Mouse (Mus musculus): ENCODE results near the gene Gipc2.
A peak's percentile ranks its signal among the peaks of the same experiment; 100 is the strongest.

Gene Gipc2

DNA sequence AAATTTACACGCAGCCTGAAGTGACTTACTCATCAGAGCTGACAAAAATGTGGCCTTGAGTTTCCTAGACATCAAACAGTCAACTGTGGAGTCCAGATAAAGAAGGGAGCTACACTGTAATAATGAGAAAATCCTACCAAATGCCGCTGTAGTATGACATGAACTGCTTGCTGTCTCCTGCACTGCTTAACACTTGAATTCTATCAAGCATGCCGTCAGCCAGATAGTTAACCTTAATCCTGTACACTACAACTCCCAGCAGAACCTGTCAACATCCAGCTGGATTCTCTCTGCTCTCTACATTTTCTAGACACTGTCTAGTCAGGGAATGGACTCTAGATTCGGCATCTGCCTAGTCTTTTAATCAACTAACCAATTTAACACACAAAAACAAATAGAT, 23.3 kb upstream of the Gipc2 start:
- DNase-seq, result peak; percentile 89

DNA sequence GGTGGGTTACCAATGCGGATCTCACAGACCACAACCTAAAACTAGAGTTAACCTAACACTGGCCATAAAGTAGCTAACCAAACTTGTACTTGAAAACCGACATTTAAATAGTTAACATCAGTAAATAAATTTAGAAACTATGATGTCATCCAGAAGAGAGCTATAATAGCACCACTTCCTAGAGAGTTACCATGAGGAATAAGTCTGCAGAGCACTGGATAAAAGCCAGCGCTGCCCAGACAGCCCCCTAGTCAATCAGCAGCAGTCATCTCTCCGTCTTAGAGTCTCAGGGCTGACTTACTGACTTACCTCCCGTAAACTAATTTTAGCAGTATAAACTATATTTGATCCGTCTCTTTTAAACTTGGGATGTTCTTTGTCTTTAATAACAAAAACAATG, 20.1 kb upstream of the Gipc2 start:
- DNase-seq, result peak; percentile 89

DNA sequence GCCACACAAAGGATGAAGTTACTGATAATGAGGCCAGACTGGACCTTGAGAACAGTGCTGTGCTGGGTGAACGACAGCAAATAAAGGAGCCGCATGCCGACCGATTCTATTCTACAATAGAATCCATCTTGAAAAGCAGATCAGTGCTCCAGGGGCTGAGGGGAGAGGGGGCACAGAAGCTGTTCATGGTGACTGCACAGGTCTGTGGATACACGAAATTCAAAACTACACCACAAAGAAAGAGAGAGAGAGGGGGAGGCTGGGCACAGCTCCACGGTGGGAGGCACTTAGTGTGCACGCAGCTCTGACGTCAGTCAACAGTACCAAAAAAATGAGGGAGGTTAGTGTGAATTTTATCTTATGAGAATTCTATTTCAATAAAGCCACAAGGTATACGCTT, 17.5 kb upstream of the Gipc2 start:
- peak; percentile 76 for DNase-seq

DNA sequence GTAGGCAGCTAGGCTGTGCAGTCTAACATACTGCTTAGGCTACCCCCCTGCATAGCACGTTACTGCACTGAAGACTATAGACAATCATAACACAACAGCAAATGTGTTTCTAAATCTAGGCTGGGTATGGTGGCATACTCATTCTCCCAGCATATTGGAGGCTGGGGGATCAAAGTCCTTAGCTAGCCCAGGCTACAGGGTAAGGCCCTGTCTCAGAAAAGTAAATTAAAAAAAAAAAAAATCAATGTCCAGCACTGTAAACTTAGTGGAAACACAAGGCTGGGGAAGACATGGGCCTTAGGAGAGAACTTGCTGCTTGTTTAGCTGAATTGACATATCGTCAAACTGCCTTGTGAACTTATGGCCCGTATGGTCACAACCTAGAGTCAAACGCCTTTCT, 14.6 kb upstream of the Gipc2 start:
- peak; percentile 35 for DNase-seq

DNA sequence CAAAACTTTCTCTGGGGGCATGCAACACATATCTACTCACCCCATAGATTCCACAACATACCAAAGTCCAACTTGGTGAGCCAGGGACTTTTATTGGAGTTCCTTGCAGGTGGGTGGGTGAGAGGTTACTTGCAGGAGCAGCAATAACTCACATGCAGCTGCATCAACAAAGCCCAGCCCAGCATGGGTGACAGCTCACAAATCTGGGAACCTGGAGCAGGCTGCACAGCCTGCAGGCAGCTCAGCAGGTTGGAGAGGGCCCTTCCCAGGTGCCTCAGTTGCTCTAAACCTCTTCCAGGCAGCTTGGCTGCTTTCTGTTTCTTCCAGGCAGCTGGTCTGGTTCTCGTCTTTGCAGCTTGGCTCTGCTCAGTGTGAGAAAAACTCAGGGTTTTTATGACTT, 13.3 kb upstream of the Gipc2 start:
- peak; percentile 84 for DNase-seq

DNA sequence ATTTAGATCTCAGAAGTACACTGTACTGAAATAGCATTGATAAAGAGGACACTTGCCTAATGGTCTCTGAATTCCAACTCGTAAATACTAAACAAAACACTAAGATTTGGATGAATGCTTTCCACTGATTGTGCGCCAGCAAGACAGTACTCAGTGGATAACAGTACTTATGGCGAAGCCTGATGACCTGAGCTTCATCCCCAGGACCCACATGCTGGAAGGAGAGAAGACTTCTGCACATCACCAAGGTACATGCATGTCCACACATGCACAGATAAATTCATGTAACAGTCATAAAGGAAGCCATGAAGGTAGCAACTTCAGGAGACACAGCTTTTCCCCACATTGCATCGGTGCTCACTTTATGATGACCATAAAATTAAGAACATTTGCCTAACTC, 12.8 kb upstream of the Gipc2 start:
- peak; percentile 61 for DNase-seq

DNA sequence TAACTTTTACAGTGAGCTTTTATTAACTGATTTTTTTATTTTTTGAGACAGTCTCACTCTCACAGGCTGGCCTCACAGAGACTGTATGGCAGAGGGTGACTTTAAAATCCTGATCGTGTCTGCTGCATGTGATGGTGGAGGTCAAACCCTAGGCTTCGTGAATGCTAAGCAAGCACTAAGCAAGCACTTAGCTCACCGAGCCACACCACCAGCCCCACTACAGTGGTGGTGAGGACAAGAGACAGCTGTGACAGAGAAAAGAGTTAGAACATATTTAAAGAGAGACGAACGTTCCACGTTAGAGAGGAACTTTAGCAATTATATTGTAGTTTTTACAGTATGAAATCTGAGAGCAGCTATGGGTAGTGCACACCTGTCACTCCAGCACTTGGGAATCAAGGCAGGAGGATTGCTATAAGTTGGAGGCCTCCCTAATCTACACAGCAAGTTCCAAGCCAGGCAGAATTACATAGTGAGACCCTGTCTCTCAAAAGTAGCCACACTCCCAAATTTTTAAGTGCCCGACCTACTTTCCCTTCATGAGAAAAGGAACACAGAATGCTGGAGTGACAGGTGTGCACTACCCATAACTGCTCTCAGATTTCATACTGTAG, 6.4 kb upstream of the Gipc2 start:
- DNase-seq, result peak; percentile 82

DNA sequence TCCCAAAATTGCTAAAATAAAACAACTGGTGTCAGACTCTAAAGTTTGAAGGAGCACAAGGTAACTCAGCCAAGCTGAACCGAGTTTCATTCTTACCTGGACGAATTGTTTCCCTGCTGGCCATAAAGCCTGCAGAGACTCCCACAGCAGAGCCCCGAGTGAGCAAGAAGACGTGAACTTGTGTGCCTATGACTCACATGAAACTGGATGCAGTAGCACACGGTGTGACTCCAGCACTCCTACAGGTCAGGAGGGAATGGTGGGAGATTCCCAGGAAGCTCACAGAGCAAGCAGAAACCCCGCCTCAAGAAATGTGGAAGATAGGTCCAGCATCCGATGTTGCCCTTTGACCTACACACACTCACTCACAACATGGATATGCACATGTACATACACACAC, 5.8 kb upstream of the Gipc2 start:
- peak; percentile 61 for DNase-seq

DNA sequence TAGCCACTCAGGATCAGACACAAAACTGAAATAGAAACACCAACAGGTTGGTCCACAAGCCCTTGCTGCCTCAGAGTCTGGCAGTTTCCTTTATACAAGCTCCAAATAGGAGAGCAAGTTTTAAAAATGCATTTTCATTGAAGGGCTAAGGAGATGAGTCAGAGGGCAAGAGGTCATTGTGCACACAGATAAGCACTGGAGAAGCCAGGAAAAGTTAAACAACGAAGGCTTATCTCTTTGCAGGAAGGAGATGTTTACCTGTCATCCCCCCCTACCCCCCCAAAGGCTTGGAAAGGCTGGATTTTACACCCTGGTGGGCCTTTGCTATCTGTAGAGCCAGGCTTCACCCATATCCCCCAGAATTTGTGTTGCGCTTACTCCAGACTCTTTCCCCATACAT, 5.2 kb upstream of the Gipc2 start:
- peak; percentile 58 for DNase-seq

DNA sequence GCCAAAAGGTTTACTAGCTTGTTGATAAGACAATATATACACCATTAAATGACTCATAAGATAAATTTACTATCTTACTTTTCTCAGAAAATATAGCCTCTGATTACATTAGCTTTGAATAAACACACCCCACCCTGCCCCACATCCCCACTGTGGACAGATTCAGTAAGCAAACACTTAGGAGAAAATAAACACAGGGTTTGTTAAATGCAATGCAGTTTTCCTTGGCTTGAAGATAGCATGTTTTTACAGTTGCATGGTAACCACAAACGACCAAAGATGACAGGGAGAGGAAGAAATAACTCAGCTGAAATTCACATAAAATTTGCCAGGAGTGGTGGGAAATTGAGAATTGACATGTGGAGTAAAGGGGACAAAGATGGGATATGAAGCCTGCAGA, 4.4 kb upstream of the Gipc2 start:
- DNase-seq, result peak; percentile 12

DNA sequence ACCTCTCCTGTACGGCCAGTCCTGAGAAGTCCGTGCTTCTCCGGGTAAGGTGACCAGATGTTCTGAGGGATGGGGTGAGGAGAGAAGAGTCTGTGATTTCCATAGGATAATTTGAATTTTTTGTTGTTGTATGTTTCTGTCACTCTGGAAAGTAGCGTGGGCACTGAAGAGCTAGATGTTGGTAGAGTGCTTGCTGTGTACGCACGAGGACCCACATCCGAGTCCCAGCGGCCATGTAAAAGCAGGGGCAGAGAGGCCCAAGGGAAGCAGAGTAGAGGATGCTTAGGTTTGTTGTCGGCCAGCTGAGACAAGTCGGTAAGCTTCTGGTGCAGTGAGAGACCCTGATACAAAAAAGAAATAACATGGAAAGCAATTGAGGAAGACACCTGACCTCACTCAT, 2.0 kb upstream of the Gipc2 start:
- peak; percentile 59 for DNase-seq

DNA sequence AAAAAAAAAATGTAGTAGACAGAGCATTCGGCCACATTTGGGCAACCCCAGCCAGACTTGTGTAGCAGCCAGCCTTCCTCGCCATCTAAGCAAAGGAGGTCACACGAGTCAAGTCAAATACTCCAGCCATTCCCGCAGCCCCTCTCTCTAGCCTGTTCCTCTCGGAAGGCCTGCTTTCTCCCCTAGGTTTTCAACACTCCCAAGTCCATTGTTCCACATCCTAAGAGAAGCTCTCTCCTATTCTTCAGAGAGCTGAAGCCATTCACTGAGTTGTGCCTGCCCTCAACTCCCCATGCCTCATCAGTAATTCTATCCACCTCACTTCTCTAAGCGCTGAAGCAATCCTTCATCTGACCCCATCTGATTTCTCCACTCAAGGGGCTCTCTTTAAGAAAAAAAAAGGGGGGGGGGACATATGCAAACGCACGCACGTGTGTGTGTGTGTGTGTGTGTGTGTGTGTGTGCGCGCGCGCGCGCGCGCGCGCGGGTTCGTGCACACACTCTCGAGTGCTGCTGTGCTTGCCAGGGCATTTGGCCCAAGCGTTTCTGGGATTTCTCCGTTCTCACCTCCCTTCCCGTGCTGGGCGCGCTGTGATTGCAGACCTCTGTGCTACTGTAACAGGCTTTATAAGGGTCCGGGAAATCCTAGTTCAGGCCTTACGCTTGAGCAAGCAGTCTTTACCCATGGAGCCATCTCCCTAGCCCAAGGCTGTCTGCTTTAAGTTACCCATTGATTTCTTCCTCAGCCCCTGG, 845 bp upstream of the Gipc2 start:
- DNase-seq, result peak; percentile 87

DNA sequence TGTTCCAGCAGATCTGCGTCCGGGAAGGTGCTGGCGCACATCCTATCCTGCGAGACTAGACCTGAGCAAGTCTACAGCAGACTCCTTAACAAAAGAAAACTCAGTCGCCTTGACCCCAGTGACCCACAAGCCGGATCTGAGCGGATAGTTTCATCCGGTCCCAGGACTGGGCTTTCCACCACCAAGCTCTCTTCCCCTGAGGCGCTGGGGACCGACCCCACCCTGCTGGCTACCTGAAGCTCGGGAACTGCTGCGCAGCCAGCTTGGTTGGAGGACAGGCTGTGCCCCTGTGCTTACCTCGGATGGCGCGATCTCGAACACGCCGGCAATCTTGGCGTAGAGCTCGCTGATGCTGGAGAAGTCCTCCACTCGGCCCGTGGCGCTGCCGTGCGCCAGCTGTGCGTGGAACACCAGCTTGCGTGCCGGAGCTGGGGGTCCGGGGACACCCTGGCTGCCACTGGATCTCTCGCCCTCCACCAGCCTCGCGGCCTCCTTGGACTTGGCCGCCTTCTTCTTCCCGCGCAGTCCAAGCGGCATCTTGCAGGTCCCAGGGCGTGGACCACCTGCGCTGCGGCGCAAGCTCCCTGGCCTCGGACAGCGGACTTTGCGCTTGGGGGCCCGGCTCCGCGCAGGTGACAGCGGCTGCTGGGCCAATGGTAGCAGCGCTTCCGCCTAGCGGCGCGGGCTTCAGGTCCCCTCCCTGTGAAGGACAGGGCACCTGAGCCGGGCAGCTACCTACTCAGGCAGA, 505 bp downstream of the Gipc2 start:
- peak; percentile 97 for DNase-seq

DNA sequence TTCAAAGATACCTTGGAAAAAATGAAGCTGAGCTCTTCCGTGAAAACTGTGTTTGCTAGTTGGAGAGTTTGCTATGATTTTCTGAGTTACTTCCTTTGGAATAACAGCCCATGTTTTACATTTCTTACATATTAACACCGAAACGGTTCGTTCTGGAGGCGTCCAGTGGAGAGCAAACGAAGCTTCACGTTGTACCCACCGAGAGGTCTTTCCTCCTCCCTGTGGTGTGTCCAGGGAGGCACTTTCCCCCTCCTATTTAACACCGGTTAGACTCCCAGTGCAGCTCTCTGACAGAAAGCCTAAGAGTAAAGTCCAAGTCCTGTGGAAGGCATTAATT, 1.0 kb downstream of the Gipc2 start:
- no peak for DNase-seq

DNA sequence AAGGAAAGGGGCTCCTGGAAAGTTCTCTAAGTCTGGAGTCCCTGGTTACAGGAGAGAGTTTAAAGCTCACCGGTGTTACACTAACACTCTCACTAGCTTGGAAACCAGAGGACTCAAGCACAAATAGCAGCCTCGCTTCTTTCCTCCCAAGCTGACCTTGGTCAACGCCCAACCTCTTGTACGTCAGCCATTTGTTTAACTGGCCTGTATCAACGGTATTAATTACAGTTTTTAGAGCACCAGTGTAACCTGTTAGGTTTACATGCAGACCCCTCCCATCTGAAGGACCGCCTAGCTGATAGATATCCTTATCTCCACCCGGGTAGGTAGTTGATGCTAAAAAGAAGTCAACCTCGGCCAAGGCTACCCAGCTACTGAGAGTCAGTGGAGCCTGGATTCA, 2.7 kb downstream of the Gipc2 start:
- DNase-seq, result peak; percentile 70

DNA sequence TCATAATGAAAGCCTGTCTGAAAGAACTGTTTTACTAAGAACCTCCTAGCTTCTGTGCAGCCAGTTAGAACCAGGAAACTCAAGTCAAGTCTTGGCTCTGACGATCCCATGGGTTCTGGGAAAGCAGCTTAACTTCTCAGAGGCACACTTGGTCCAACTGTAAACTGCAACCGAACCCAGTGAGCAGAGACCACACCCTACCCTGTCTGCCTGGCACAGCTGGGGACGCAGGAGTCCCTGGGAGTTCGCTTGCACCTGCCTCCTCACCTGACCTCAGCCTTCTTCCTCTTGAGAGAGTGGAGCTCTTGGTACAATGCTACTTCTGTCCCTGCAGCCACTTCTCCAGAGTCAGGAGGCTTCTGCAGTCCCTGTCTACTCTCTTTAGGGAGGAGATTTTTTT, 5.4 kb downstream of the Gipc2 start:
- DNase-seq, result peak; percentile 50

DNA sequence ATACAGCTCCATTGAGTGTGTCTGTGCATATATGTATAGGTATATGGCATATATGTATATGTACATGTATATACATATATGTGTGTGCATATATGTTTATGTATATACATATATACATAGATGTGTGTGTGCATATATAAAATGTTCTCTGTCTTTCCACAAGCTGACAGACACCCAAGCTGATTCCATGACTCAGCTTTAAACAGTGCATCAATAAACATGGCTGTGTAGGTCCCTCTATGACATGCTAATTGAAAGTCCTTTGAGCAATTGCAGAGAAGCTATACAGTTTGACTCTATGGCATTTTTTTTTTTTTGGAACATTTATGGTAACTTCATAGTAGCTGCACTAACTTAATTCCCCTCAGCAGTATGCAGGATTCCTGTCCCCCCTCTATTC, 6.7 kb downstream of the Gipc2 start:
- peak; percentile 40 for DNase-seq

DNA sequence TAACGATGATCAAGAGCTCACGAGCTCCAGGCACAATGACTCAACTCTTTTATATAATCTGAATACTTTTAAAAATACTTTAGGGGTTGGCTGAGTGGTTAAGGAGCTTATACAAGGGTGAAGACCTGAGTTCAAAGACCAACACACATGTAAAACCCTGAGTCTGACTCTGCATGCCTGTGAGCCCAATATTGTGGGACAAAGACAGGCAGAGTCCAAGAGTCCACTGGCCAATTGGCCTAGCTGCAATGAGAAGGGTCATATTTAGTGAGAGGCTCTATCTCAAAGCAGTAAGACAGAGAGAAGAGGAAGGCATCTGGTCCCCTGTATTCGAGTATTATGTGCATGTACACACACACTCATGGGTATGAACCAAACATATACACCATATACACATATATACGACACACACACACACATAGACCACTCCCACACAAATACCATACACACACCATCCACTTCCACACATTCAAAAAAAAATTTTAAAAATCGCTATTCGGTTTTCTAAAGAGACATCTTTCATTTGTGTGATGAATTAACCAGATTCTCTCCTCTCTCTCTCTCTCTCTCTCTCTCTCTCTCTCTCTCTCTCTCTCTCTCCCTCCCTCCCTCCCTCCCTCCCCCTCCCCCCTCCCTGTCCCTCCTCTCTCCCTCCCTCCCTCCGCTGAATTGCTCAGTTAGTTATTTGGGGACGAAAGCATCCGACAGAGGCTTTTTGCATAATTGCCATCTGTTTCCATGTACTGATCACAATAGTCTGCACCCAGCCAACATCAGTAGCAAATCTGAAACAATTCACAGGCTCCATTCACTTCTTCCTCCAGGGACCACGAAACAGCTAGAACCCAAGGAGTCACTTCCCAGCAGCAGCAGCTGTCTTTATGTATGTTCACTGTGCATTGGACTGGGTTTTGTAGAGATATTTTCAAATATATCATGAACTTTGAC, 7.4 kb downstream of the Gipc2 start:
- peak; percentile 81 for DNase-seq

DNA sequence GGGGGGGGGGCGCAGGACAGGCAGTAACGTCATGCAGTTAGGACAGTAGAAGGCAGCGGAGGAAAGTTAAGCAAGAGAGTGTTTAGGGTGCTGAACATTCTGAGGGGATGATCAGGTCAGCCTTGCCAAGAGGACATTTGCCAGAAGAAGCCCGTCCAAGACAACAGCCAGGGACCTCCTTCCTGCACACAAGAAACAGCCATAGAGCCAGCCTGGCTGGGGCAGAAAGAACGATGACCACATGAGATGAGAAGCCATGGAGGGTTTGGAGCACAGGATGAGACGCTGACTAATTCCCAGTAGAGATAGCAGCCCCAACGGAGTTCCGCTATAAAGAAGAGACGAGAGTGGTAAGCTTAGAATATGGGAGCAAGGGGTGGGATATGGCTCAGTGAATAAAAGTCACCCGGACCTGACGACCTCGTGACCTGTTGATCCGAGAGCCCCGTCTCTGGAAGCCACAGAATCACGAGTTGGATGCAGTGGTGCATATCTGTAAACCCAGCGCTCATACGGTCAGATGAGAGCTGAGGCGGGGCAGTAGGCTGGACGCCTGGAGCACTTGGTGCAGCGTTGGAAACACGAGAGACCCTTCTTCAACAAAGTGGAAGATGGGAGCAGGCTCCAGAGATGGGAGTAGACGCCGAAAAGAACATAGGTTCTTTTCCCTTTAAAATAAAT, 9.1 kb downstream of the Gipc2 start:
- DNase-seq, result peak; percentile 90

DNA sequence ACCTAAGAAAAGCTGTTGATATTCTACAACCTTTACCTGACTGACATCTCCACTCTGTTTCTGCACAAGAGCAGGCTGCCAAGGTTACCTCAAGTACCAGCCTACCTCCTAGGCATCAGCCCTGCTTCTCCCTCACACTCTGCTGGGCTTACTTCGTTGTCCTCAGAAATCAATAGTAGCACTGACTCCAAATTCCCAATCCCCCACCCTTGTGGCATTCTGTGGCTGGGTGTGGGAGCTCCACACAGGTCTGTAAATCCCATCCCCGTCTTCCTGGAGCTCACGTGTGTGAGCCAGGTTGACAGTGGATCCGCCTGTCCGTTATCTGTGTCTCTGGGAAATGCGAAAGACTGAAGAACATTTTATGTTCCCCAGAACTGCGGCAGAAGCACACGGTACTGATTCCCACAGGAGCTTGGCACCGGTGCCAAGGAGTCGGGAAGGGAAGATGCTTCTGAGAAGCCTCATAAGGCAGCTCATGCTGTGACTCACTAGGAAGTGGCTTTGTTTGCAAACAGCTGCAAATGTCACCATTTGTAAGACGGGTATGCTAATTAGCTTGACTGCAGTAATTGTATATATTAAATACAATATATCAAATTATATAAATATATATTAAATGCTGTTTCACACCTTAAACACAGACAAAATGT, 10.6 kb downstream of the Gipc2 start:
- peak; percentile 68 for DNase-seq

DNA sequence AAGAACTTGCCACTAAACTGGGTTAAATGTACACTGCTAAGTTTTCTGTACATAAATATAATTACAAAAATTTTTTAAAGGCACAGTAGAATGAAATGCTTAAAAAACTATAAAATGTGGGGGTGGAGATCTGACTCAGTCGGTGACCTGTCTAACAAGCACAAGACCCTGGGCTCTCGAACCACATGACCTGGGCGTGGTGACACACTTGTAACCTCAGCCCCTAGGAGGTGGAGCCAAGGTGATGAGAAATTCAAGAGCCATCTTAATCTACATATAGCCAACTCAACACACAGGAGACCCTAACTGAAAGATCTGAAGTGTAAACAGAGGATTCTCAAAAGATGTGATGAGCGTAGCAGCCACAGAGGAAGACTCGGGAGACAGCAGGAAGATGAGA, 11.9 kb downstream of the Gipc2 start:
- peak; percentile 48 for DNase-seq

DNA sequence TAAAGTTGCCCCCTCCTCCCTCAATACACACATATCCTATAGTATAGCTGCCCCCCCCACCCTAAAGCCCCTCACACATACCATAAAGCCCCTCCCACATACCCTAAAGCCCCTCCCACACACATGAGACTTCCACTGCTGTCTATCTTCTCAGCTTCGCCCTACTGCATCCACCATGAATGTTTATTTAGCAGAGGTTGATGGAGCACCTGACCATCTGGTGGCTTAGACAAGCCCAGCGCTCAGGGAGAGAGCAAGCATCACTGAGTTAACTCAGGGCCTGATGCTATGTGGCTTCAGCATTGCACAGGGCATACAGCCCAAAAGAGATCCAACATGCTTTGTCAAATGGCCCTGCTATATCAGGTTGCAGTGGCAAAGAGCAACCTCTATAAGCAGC, 12.9 kb downstream of the Gipc2 start:
- no peak for DNase-seq

Data from heart, adult 11 months (tissue).